Mouse (Mus musculus) limb, embryonic 14.5 days (tissue): Measurements from ENCODE around the gene Fam222a. TPM values are rescaled to one million over a fixed set of nuclear protein-coding genes. Genes with fewer than 3 reads are reported as not detected.

Experiments
- ATAC-seq: fragments of 200-750 bp; cut with Nextera tagmentation; 2 replicates; pipeline ENCODE4 v1.8.0; 2017; ENCODE audit warnings: low read depth, moderate number of reproducible peaks, moderate TSS enrichment; ENCODE audit not compliant: low FRiP score
- DNase-seq: peaks from one replicate; pipeline ENCODE4 v3.0.0-alpha.2; 2015; ENCODE audit warnings: low spot score
- H3K27ac ChIP-seq: fragments of 300-500 bp; sonication (generic); replicated peaks from 2 replicates; pipeline ENCODE4 v1.5.1; 2014; ENCODE audit warnings: low read depth, mild to moderate bottlenecking, low read length, moderate library complexity, mixed read lengths
- H3K27me3 ChIP-seq: fragments of 300-500 bp; sonication (generic); 2 replicates; pipeline ENCODE4 v1.6.1; 2014; ENCODE audit warnings: low read length, mixed read lengths; ENCODE audit not compliant: control insufficient read depth, insufficient read depth
- H3K36me3 ChIP-seq: fragments of 300-500 bp; sonication (generic); 2 replicates; pipeline ENCODE4 v1.6.1; 2014; ENCODE audit warnings: mild to moderate bottlenecking, low read length, moderate library complexity, mixed read lengths; ENCODE audit not compliant: control insufficient read depth, insufficient read depth
- H3K4me1 ChIP-seq: fragments of 300-500 bp; sonication (generic); 2 replicates; pipeline ENCODE4 v1.6.1; 2014; ENCODE audit warnings: antibody characterized with exemption, low read length, mixed read lengths; ENCODE audit not compliant: control insufficient read depth, insufficient read depth
- H3K4me2 ChIP-seq: fragments of 300-500 bp; sonication (generic); replicated peaks from 2 replicates; pipeline ENCODE4 v1.6.1; 2014; ENCODE audit warnings: low read depth, mild to moderate bottlenecking, low read length, moderate library complexity; ENCODE audit not compliant: severe bottlenecking
- H3K4me3 ChIP-seq: fragments of 300-500 bp; sonication (generic); replicated peaks from 2 replicates; pipeline ENCODE4 v1.5.1; 2014; ENCODE audit warnings: low read length
- H3K9ac ChIP-seq: fragments of 300-500 bp; sonication (generic); 2 replicates; pipeline ENCODE4 v1.6.1; 2014; ENCODE audit warnings: mild to moderate bottlenecking, low read depth, low read length, moderate library complexity; ENCODE audit not compliant: severe bottlenecking
- H3K9me3 ChIP-seq: fragments of 300-500 bp; sonication (generic); 2 replicates; pipeline ENCODE4 v1.6.1; 2016; ENCODE audit warnings: low read length; ENCODE audit not compliant: control insufficient read depth
- POLR2A ChIP-seq: fragments of 200-500 bp; IDR thresholded peaks from 2 replicates; pipeline ENCODE4 v1.8.0; 2012; ENCODE audit warnings: inconsistent platforms, mild to moderate bottlenecking, moderate library complexity, borderline replicate concordance; ENCODE audit not compliant: insufficient read depth, insufficient read length; ENCODE audit errors: extremely low read depth
- WGBS: fragments of 180-500 bp; shearing (Covaris S2); extraction: QIAGEN DNeasy Blood & Tissue Kit; methylation state at CpG from one replicate; pipeline ENCODE4 v1.1.7; 2014; 5-methylcytosine and 5-hydroxymethylcytosine counted together
- polyA plus RNA-seq, 2 experiments: library from polyadenylated mRNA; depleted of rRNA in 1 of 2; stranded (reverse) in 1 of 2; unstranded in 1 of 2; fragments of >200 nt; fragmentation: Nextera tagmentation in 1 of 2; extraction: Ambion mirVana in 1 of 2; gene quantifications; 2 replicates each; pipeline versions ENCODE4 v1.2.1 to v1.2.3; 2012 to 2014

Fam222a gene
- polyA plus RNA-seq, 2 experiments = 1.1 to 1.5 TPM

- WGBS = 83% methylated on average over 4 of the region's 4 CpGs
Measured at GRCm38 (mm10) chr5:114544205-114544604, 23.6 kb upstream of the Fam222a start.

GRCm38 (mm10) chr5:114545076-114545475, 22.7 kb upstream of the Fam222a start:
- DNase-seq (no peak), ATAC-seq (no peak)
- Histone ChIP-seq H3K27me3 (no peaks in the 10 kb centered on the region), H3K4me3 (no peak overlapping the region), H3K4me2 (no peak overlapping the region), H3K36me3 (no peaks in the 10 kb centered on the region), H3K4me1 (peaks cover 6% of the 10 kb centered on the region), H3K27ac (no peak overlapping the region), H3K9ac (no peak overlapping the region), H3K9me3 (no peaks in the 10 kb centered on the region)
- 60% methylated on average over 9 of the region's 9 CpGs for WGBS
- TF ChIP-seq POLR2A = no peak

More at GRCm38 (mm10) chr5:114544205-114544604, 23.6 kb upstream of the Fam222a start:
- TF ChIP-seq POLR2A = no peak
- Histone ChIP-seq H3K4me2 (no peak overlapping the region), H3K4me1 (peaks cover 12% of the 10 kb centered on the region; the same call in 1 of the 2 replicates), H3K9me3 (no peaks in the 10 kb centered on the region), H3K4me3 (no peak overlapping the region), H3K36me3 (no peaks in the 10 kb centered on the region), H3K27ac (no peak overlapping the region), H3K9ac (no peak overlapping the region), H3K27me3 (no peaks in the 10 kb centered on the region)
- DNase-seq (no peak), ATAC-seq (no peak)

- Histone ChIP-seq H3K4me1 (peaks cover 14% of the 10 kb centered on the region), H3K4me2 (no peak overlapping the region), H3K27me3 (no peaks in the 10 kb centered on the region), H3K9me3 (no peaks in the 10 kb centered on the region), H3K27ac (no peak overlapping the region), H3K9ac (no peak overlapping the region), H3K4me3 (no peak overlapping the region), H3K36me3 (no peaks in the 10 kb centered on the region)
- TF ChIP-seq POLR2A = no peak
- DNase-seq = no peak
- no peak for ATAC-seq
- 93% methylated on average over 10 of the region's 10 CpGs for WGBS
Measured at GRCm38 (mm10) chr5:114548976-114549375, 18.8 kb upstream of the Fam222a start.

- Histone ChIP-seq H3K4me3 (no peak overlapping the region), H3K9ac (no peak overlapping the region), H3K4me2 (no peak overlapping the region), H3K9me3 (no peaks in the 10 kb centered on the region), H3K27ac (0 out of 2 replicates have a peak overlapping the region, but pooled peaks have one; percentile 13), H3K27me3 (no peaks in the 10 kb centered on the region), H3K36me3 (no peaks in the 10 kb centered on the region), H3K4me1 (peaks cover 14% of the 10 kb centered on the region)
- 30% methylated on average over 3 of the region's 3 CpGs for WGBS
- ATAC-seq (no peak), DNase-seq (no peak)
- no peak for TF ChIP-seq POLR2A
Measured at GRCm38 (mm10) chr5:114549770-114550169, 18.0 kb upstream of the Fam222a start.

GRCm38 (mm10) chr5:114550431-114550830, 17.4 kb upstream of the Fam222a start:
- H3K4me3 ChIP-seq = no peak overlapping the region
- H3K9me3 ChIP-seq = no peaks in the 10 kb centered on the region
- H3K4me2 ChIP-seq = no peak overlapping the region
- WGBS = 28% methylated on average over 7 of the region's 7 CpGs
- H3K27ac ChIP-seq = no peak overlapping the region
- no peak overlapping the region for H3K9ac ChIP-seq
- no peak for TF ChIP-seq POLR2A
- ATAC-seq (no peak), DNase-seq (no peak)
- H3K27me3 ChIP-seq = no peaks in the 10 kb centered on the region
- peaks cover 14% of the 10 kb centered on the region for H3K4me1 ChIP-seq
- no peaks in the 10 kb centered on the region for H3K36me3 ChIP-seq
